ENCODE assay signal across 15 mouse cellular contexts in the genomic region with DNA sequence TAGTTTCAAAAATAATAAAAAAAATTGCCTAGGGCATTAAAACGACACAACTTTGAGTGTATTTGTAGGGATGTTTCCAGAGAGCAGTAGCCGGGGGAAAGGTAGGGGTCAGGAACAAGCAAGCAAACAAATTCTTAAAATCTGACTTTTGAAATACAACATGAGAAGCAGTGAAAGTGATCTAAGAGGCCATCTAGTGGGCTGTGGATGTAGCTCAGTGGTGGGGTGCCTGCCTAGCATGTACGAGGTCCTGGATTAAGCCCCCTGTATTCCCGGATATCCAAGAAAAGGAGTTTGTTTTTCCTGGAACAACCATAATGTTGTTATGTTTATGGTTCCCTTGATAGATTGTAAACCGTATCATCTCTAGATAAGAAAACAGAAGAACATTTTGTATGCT. TPM values are rescaled to one million over a fixed set of nuclear protein-coding genes. Genes with fewer than 3 reads are reported as not detected.
A peak's percentile ranks its signal among the peaks of the same experiment; 100 is the strongest.
DNase-seq lines count a peak whose midpoint lies in the region; ATAC-seq and TF ChIP-seq lines count a peak whose summit lies in the region.
"Had no signal": no experiment of that assay in that cellular context is flagged by ENCODE, and none has a peak within 500 bp of the region (broad histone marks: within the 10 kb centered on the region; RNA-seq: fewer than 3 reads in every experiment).

No protein-coding gene starts in this region.

- H3K4me1 ChIP-seq in heart, adult 2 months (ENCODE audit: control insufficient read depth, insufficient read depth, low read length), result no peaks in the 10 kb centered on the region; the same call in 1 of the 2 replicates
- H3K4me1 ChIP-seq in lung, embryonic 14.5 days (ENCODE audit: insufficient read depth), result no peaks in the 10 kb centered on the region
- H3K4me1 ChIP-seq in MEL (ENCODE audit: control insufficient read depth in 1 of 2, insufficient read depth in 2 of 2, low read length in 2 of 2), result peaks cover 0 to 3% of the 10 kb centered on the region in 2 experiments; a peak in 2 of 4 replicates

- TF ChIP-seq CTCF in heart, adult 2 months (IDR thresholded peaks at IDR 0.05), result peak; percentile 47
- peak; percentile 31 for TF ChIP-seq CTCF in lung, embryonic 14.5 days (IDR thresholded peaks at IDR 0.05; ENCODE audit: low read depth)
- TF ChIP-seq CTCF in MEL (IDR thresholded peaks at IDR 0.05 in 2 of 3, conservative IDR thresholded peaks at IDR 0.05 in 1 of 3; ENCODE audit: control insufficient read depth in 1 of 3, insufficient read depth in 1 of 3, low read depth in 2 of 3, low read length in 3 of 3, poor library complexity in 1 of 3, severe bottlenecking in 1 of 3), result peak; percentile 24 to 53 (median 32); a peak in 3 of 6 replicates

- H3K9ac ChIP-seq in heart, adult 2 months (ENCODE audit: low read depth, low read length), result no peak overlapping the region
- H3K9ac ChIP-seq in lung, embryonic 14.5 days, result no peak overlapping the region
- H3K9ac ChIP-seq in MEL (ENCODE audit: control insufficient read depth, low read depth, low read length, poor library complexity, severe bottlenecking), result peak overlapping the region; percentile 55; the same call in 1 of the 2 replicates
- H3K9ac ChIP-seq: liver, embryonic 15.5 days had no signal

- no peaks in the 10 kb centered on the region for H3K9me3 ChIP-seq in lung, embryonic 14.5 days (ENCODE audit: low read depth, low read length)
- H3K9me3 ChIP-seq in MEL (replicated peaks; ENCODE audit: insufficient read depth, low read length), result no peaks in the 10 kb centered on the region
- H3K9me3 ChIP-seq: G1E; limb, embryonic 10.5 days; liver, embryonic 15.5 days had no signal

- peak; percentile 39 for TF ChIP-seq RAD21 in MEL (IDR thresholded peaks at IDR 0.05; ENCODE audit: low read depth, low read length)

- ATAC-seq in lung, embryonic 14.5 days (ENCODE audit: insufficient read depth), result no peak
- ATAC-seq: intestine, embryonic 16.5 days had no signal

- WGBS in heart, adult 2 months, result 25% methylated on average over 5 of the region's 5 CpGs
- 24% methylated on average over 5 of the region's 5 CpGs for WGBS in lung, embryonic 14.5 days

- no peak overlapping the region for H3K4me3 ChIP-seq in heart, adult 2 months
- H3K4me3 ChIP-seq in lung, embryonic 14.5 days (ENCODE audit: low read depth, low read length), result no peak overlapping the region
- H3K4me3 ChIP-seq in MEL (ENCODE audit: control insufficient read depth in 1 of 2, insufficient read depth in 1 of 2, low read depth in 2 of 2, low read length in 2 of 2), result peak overlapping the region in 1 of 2 experiments; percentile 42; a peak in 2 of 4 replicates
- H3K4me3 ChIP-seq: limb, embryonic 10.5 days; liver, embryonic 15.5 days had no signal

- TF ChIP-seq POLR2A in heart, adult 2 months (IDR thresholded peaks at IDR 0.05; ENCODE audit: insufficient read depth, low read depth, low read length), result no peak
- no peak for TF ChIP-seq POLR2A in MEL (IDR thresholded peaks at IDR 0.05; ENCODE audit: control insufficient read depth in 1 of 2, insufficient read depth in 1 of 2, low read depth in 1 of 2, low read length in 2 of 2, poor library complexity in 1 of 2)

- DNase-seq in heart, adult 2 months, result no peak
- DNase-seq in heart, postnatal 4 days, result no peak
- peak; percentile 22 for DNase-seq in lung, embryonic 14.5 days
- DNase-seq in lung, postnatal 4 days, result no peak
- peak; percentile 56 for DNase-seq in MEL (ENCODE audit: low read depth, low spot score)
- DNase-seq in embryo, embryonic 10.5 days (ENCODE audit: low spot score), result peak; percentile 10
- no peak for DNase-seq in right cerebral cortex, postnatal 4 days
- no peak for DNase-seq in adrenal gland, adult 18-20 months (ENCODE audit: low spot score in 2 of 2)
- DNase-seq: cerebellum, postnatal 36 days; heart, postnatal 36 days had no signal

- H3K27me3 ChIP-seq in heart, adult 2 months (ENCODE audit: control insufficient read depth, insufficient read depth, low read length), result no peaks in the 10 kb centered on the region
- no peaks in the 10 kb centered on the region for H3K27me3 ChIP-seq in lung, embryonic 14.5 days (ENCODE audit: insufficient read depth, low read length)
- H3K27me3 ChIP-seq in MEL (ENCODE audit: control insufficient read depth in 1 of 2, insufficient read depth in 2 of 2, low read length in 2 of 2), result no peaks in the 10 kb centered on the region
- H3K27me3 ChIP-seq: liver, embryonic 15.5 days had no signal

- H3K36me3 ChIP-seq in heart, adult 2 months (ENCODE audit: control insufficient read depth, insufficient read depth, low read length), result no peaks in the 10 kb centered on the region
- H3K36me3 ChIP-seq in lung, embryonic 14.5 days (ENCODE audit: insufficient read depth), result no peaks in the 10 kb centered on the region
- peaks cover 0 to 7% of the 10 kb centered on the region in 2 experiments; a peak in 2 of 4 replicates for H3K36me3 ChIP-seq in MEL (ENCODE audit: control insufficient read depth in 1 of 2, insufficient read depth in 2 of 2, low read length in 2 of 2)
- H3K36me3 ChIP-seq: G1E; limb, embryonic 10.5 days; liver, embryonic 15.5 days had no signal

- H3K4me2 ChIP-seq in lung, embryonic 14.5 days, result no peak overlapping the region
- H3K4me2 ChIP-seq: liver, embryonic 15.5 days; midbrain, embryonic 11.5 days had no signal

- no peak overlapping the region for H3K27ac ChIP-seq in heart, adult 2 months
- no peak overlapping the region for H3K27ac ChIP-seq in lung, embryonic 14.5 days (ENCODE audit: low read depth)
- no peak overlapping the region for H3K27ac ChIP-seq in MEL (ENCODE audit: control insufficient read depth, low read depth, low read length)
- H3K27ac ChIP-seq: limb, embryonic 10.5 days; liver, embryonic 15.5 days had no signal

- no peaks in the 10 kb centered on the region for H3K79me2 ChIP-seq in heart, adult 2 months (replicated peaks; ENCODE audit: control insufficient read depth, insufficient read depth, low read length)
- H3K79me2 ChIP-seq in MEL (ENCODE audit: control insufficient read depth, insufficient read depth, low read length, poor library complexity), result peaks cover 15% of the 10 kb centered on the region

- intact Hi-C loops in heart, adult 2 months (cut with DNase I), result loop anchor here (5.0 to 10.0 kb wide), 2 partner anchors 34 to 142 kb away; a partner anchor contains a TSS

- TF ChIP-seq EP300 in heart, adult 2 months (IDR thresholded peaks at IDR 0.05; ENCODE audit: insufficient read depth, low read depth, low read length), result no peak
- no peak for TF ChIP-seq EP300 in MEL (IDR thresholded peaks at IDR 0.05; ENCODE audit: low read depth in 1 of 2, low read length in 2 of 2)

TF ChIP-seq in MEL, 35 proteins besides CTCF, POLR2A, EP300 and RAD21:
- TF ChIP-seq MAFK (IDR thresholded peaks at IDR 0.05; ENCODE audit: borderline replicate concordance, low read depth, low read length), result no peak
- TF ChIP-seq CHD2 (IDR thresholded peaks at IDR 0.05; ENCODE audit: low read length), result no peak
- TF ChIP-seq MAX (IDR thresholded peaks at IDR 0.05; ENCODE audit: low read length), result no peak
- no peak for TF ChIP-seq USF1 (IDR thresholded peaks at IDR 0.05; ENCODE audit: low read depth, low read length)
- peak; percentile 45 for TF ChIP-seq SMC3 (IDR thresholded peaks at IDR 0.05; ENCODE audit: low read depth, low read length)
- no peak for TF ChIP-seq MAZ (IDR thresholded peaks at IDR 0.05; ENCODE audit: low read depth, low read length)
- no peak for TF ChIP-seq TAL1 (IDR thresholded peaks at IDR 0.05; ENCODE audit: low read length)
- TF ChIP-seq HCFC1 (IDR thresholded peaks at IDR 0.05; ENCODE audit: low read depth, low read length), result no peak

RNA-seq across cellular contexts. Expression of a gene that starts 3.8 kb away (rescaled TPM):
- 1 to 10 TPM; 3.0 to 3.3 TPM for total RNA-seq in heart, adult 2 months (2021)
- 0.74 and 1.6 TPM in 2 replicates for polyA plus RNA-seq in heart, adult 2 months (2012; rRNA removed)
- total RNA-seq in heart, postnatal 4 days (2021), result 1 to 10 TPM; 3.9 to 4.1 TPM
- polyA plus RNA-seq in lung, embryonic 14.5 days (2014; fragmentation: Nextera tagmentation; extraction: Ambion mirVana), result 2.8 and 2.9 TPM in 2 replicates
- total RNA-seq in MEL (2012; rRNA removed), result 9.2 and 9.5 TPM in 2 replicates
- 10 to 100 TPM; 14.1 to 59.3 TPM for polyA plus RNA-seq in MEL (2012; ENCODE audit: insufficient read depth in 1 of 2, insufficient read length in 2 of 2, low read depth in 1 of 2, low replicate concordance in 2 of 2, missing spikeins in 1 of 2)
- total RNA-seq in adrenal gland, adult 18-20 months (2021), result 10 to 100 TPM; 11.8 to 13.4 TPM

RNA-seq across cellular contexts. Expression of a gene that starts 32.6 kb away (rescaled TPM):
- 10 to 100 TPM; 15.7 to 17.4 TPM for total RNA-seq in heart, adult 2 months (2021)
- polyA plus RNA-seq in heart, adult 2 months (2012; rRNA removed), result 7.4 and 9.7 TPM in 2 replicates
- 10 to 100 TPM; 17.3 to 19.3 TPM for total RNA-seq in heart, postnatal 4 days (2021)
- 37.9 and 39.2 TPM in 2 replicates for polyA plus RNA-seq in lung, embryonic 14.5 days (2014; fragmentation: Nextera tagmentation; extraction: Ambion mirVana)
- 15.1 and 16.0 TPM in 2 replicates for total RNA-seq in MEL (2012; rRNA removed)
- polyA plus RNA-seq in MEL (2012; ENCODE audit: insufficient read depth in 1 of 2, insufficient read length in 2 of 2, low read depth in 1 of 2, low replicate concordance in 2 of 2, missing spikeins in 1 of 2), result 10 to 100 TPM in 1 of 2 experiments, not detected in 1; 17.1 TPM
- total RNA-seq in adrenal gland, adult 18-20 months (2021), result 10 to 100 TPM; 48.6 to 50.9 TPM

RNA-seq across cellular contexts. Expression of a gene that starts 32.8 kb away (rescaled TPM):
- total RNA-seq in heart, adult 2 months (2021), result 10 to 100 TPM; 62.6 to 76.5 TPM
- polyA plus RNA-seq in heart, adult 2 months (2012; rRNA removed), result 39.4 and 65.7 TPM in 2 replicates
- 10 to 100 TPM; 76.5 to 81.4 TPM for total RNA-seq in heart, postnatal 4 days (2021)
- polyA plus RNA-seq in lung, embryonic 14.5 days (2014; fragmentation: Nextera tagmentation; extraction: Ambion mirVana), result 134 and 140 TPM in 2 replicates
- total RNA-seq in MEL (2012; rRNA removed), result 34.0 and 39.3 TPM in 2 replicates
- polyA plus RNA-seq in MEL (2012; ENCODE audit: insufficient read depth in 1 of 2, insufficient read length in 2 of 2, low read depth in 1 of 2, low replicate concordance in 2 of 2, missing spikeins in 1 of 2), result 100 to 1,000 TPM; 105 to 971 TPM
- total RNA-seq in adrenal gland, adult 18-20 months (2021), result 10 to 100 TPM; 57.3 to 74.1 TPM

Comparison
In these comparisons a context has a peak if more than half of its experiments do, and no peak if none do; other contexts are left out.
1. DNase-seq: peak in lung, embryonic 14.5 days (single experiment), MEL (single experiment) and embryo, embryonic 10.5 days (single experiment); none in heart, adult 2 months (0 of 2), heart, postnatal 4 days (single experiment), lung, postnatal 4 days (0 of 2), right cerebral cortex, postnatal 4 days (single experiment) and adrenal gland, adult 18-20 months (0 of 2).
2. Peak in every context shown above with its lines, with median percentiles within 50 percentile points of each other: CTCF ChIP-seq.